Mouse (Mus musculus) thymus, adult 2 months (tissue): ENCODE results near the gene Mrps33. TPM values are rescaled to one million over a fixed set of nuclear protein-coding genes. Genes with fewer than 3 reads are reported as not detected.
A peak's percentile ranks its signal among the peaks of the same experiment; 100 is the strongest.

Experiments used
- DNase-seq: peaks from one replicate; pipeline ENCODE4 v3.0.0; 2021
- H3K27ac ChIP-seq: fragments of 200-500 bp; 2 replicates; pipeline ENCODE4 v1.5.1; 2012; ENCODE audit warnings: low read length, control low read depth; ENCODE audit not compliant: control insufficient read depth, insufficient read depth
- H3K27me3 ChIP-seq: fragments of 200-500 bp; 2 replicates; pipeline ENCODE4 v1.6.1; 2012; ENCODE audit warnings: mild to moderate bottlenecking, low read length, moderate library complexity, mixed read lengths; ENCODE audit not compliant: control insufficient read depth, insufficient read depth
- H3K36me3 ChIP-seq: fragments of 200-500 bp; 2 replicates; pipeline ENCODE4 v1.6.1; 2012; ENCODE audit warnings: mild to moderate bottlenecking, low read length, moderate library complexity; ENCODE audit not compliant: control insufficient read depth, insufficient read depth
- H3K4me1 ChIP-seq: fragments of 200-500 bp; replicated peaks from 2 replicates; pipeline ENCODE4 v1.6.1; 2012; ENCODE audit warnings: low read length; ENCODE audit not compliant: control insufficient read depth, insufficient read depth
- H3K4me3 ChIP-seq: fragments of 200-500 bp; 2 replicates; pipeline ENCODE4 v1.5.1; 2012; ENCODE audit warnings: mild to moderate bottlenecking, low read length, control low read depth, moderate library complexity; ENCODE audit not compliant: control insufficient read depth, insufficient read depth
- CTCF ChIP-seq: fragments of 200-500 bp; IDR thresholded peaks from 2 replicates; pipeline ENCODE4 v1.5.1; 2012; ENCODE audit warnings: mild to moderate bottlenecking, control low read depth, low read length, moderate library complexity, borderline replicate concordance; ENCODE audit not compliant: control insufficient read depth, poor library complexity, insufficient read depth; ENCODE audit errors: extremely low read depth
- POLR2A ChIP-seq: fragments of 200-500 bp; IDR thresholded peaks from 2 replicates; pipeline ENCODE4 v1.6.1; 2012; ENCODE audit warnings: mild to moderate bottlenecking, low read length, control low read depth, moderate library complexity; ENCODE audit not compliant: control insufficient read depth, poor library complexity, insufficient read depth; ENCODE audit errors: extremely low read depth
- WGBS: fragments of 180-500 bp; shearing (Covaris S2); methylation state at CpG from one replicate; pipeline ENCODE4 v1.1.7; 2018; 5-methylcytosine and 5-hydroxymethylcytosine counted together
- polyA plus RNA-seq: library from polyadenylated mRNA; depleted of rRNA; stranded (reverse); fragments of >200 nt; gene quantifications from 2 replicates; pipeline ENCODE4 v1.2.3, GENCODE M21; 2012

The Mrps33 gene
- polyA plus RNA-seq, 1 experiment, result 96.3 TPM

GRCm38 (mm10) chr6:39808511-39808910 lies 2.3 kb downstream of the Mrps33 start:
- no peak overlapping the region for H3K27ac ChIP-seq
- 5% methylated on average over 5 of the region's 5 CpGs for WGBS
- no peaks in the 10 kb centered on the region for H3K27me3 ChIP-seq
- peaks cover 3% of the 10 kb centered on the region; the same call in 1 of the 2 replicates for H3K4me1 ChIP-seq
- peak; percentile 3 for DNase-seq
- TF ChIP-seq POLR2A, result no peak
- no peak for TF ChIP-seq CTCF
- H3K36me3 ChIP-seq, result no peaks in the 10 kb centered on the region
- no peak overlapping the region for H3K4me3 ChIP-seq

- H3K27me3 ChIP-seq, result no peaks in the 10 kb centered on the region
- no peak overlapping the region for H3K27ac ChIP-seq
- 91% methylated on average over 7 of the region's 7 CpGs for WGBS
- no peak for TF ChIP-seq CTCF
- TF ChIP-seq POLR2A, result no peak
- DNase-seq, result no peak
- H3K36me3 ChIP-seq, result 0 out of 2 replicates have a peak, but pooled peaks cover 6% of the 10 kb centered on the region
- H3K4me1 ChIP-seq, result peaks cover 3% of the 10 kb centered on the region; the same call in 1 of the 2 replicates
- H3K4me3 ChIP-seq, result no peak overlapping the region
Observed at GRCm38 (mm10) chr6:39807050-39807560, 3.7 kb downstream of the Mrps33 start.

- H3K27ac ChIP-seq, result no peak overlapping the region
- H3K4me3 ChIP-seq, result no peak overlapping the region
- no peak for DNase-seq
- no peaks in the 10 kb centered on the region for H3K27me3 ChIP-seq
- H3K36me3 ChIP-seq, result 0 out of 2 replicates have a peak, but pooled peaks cover 6% of the 10 kb centered on the region
- 97% methylated on average over 7 of the region's 7 CpGs for WGBS
- TF ChIP-seq CTCF, result no peak
- no peak for TF ChIP-seq POLR2A
- H3K4me1 ChIP-seq, result peaks cover 3% of the 10 kb centered on the region; the same call in 1 of the 2 replicates
Observed at GRCm38 (mm10) chr6:39806336-39806735, 4.5 kb downstream of the Mrps33 start.

- 87% methylated on average over 3 of the region's 3 CpGs for WGBS
- no peak for DNase-seq
Observed at GRCm38 (mm10) chr6:39805916-39806315, 4.9 kb downstream of the Mrps33 start.

GRCm38 (mm10) chr6:39800977-39801376 lies 9.8 kb downstream of the Mrps33 start:
- DNase-seq, result no peak
- Histone ChIP-seq H3K27me3 (no peaks in the 10 kb centered on the region), H3K4me3 (no peak overlapping the region), H3K27ac (no peak overlapping the region), H3K4me1 (no peaks in the 10 kb centered on the region), H3K36me3 (peaks cover 15% of the 10 kb centered on the region; the same call in 1 of the 2 replicates)
- TF ChIP-seq CTCF, result no peak
- WGBS, result 98% methylated on average over 7 of the region's 7 CpGs

More at GRCm38 (mm10) chr6:39805916-39806315, 4.9 kb downstream of the Mrps33 start:
- Histone ChIP-seq H3K27me3 (no peaks in the 10 kb centered on the region), H3K4me3 (no peak overlapping the region), H3K27ac (no peak overlapping the region), H3K4me1 (peaks cover 3% of the 10 kb centered on the region; the same call in 1 of the 2 replicates), H3K36me3 (peaks cover 10% of the 10 kb centered on the region; the same call in 1 of the 2 replicates)
- TF ChIP-seq POLR2A (no peak), CTCF (no peak)

- WGBS, result 71% methylated on average over 2 of the region's 2 CpGs
- TF ChIP-seq POLR2A (no peak), CTCF (no peak)
- no peak overlapping the region for H3K4me3 ChIP-seq
- H3K36me3 ChIP-seq, result peaks cover 9% of the 10 kb centered on the region; the same call in 1 of the 2 replicates
- H3K4me1 ChIP-seq, result no peaks in the 10 kb centered on the region
- H3K27ac ChIP-seq, result no peak overlapping the region
- no peak for DNase-seq
- H3K27me3 ChIP-seq, result no peaks in the 10 kb centered on the region
Observed at GRCm38 (mm10) chr6:39797076-39797475, 13.7 kb downstream of the Mrps33 start.

GRCm38 (mm10) chr6:39796150-39796549 lies 14.6 kb downstream of the Mrps33 start:
- WGBS, result 91% methylated on average over 1 of the region's 1 CpGs
- DNase-seq, result no peak
- H3K4me1 ChIP-seq, result no peaks in the 10 kb centered on the region
- peaks cover 7% of the 10 kb centered on the region; the same call in 1 of the 2 replicates for H3K36me3 ChIP-seq
- no peak overlapping the region for H3K4me3 ChIP-seq
- TF ChIP-seq POLR2A (no peak), CTCF (no peak)
- no peaks in the 10 kb centered on the region for H3K27me3 ChIP-seq
- no peak overlapping the region for H3K27ac ChIP-seq
